Mouse (Mus musculus): ENCODE data around the gene Cd8a. TPM values are rescaled to one million over a fixed set of nuclear protein-coding genes. Genes with fewer than 3 reads are reported as not detected.

Cd8a gene
- total and polyA plus RNA-seq, 2 experiments from 2014 or later = not detected

DNA sequence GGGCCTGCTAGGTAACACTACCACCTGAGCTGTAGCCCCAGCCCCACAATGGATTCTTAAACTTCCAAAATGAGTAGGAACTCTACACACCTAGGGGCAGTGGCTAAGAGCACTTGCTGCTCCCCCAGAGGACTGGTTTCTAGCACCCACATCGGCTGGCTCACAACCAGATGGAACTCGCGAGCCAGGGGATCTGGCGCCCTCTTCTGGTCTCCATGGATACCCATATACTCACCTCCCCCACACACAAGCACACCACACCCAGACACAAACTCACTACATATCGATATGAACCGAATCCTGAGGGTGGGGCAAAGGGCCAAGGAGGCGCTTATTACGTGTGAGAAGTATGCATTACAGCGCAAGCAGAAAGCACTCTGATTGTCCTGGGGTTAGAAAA lies 25.2 kb upstream of the Cd8a start:
- Histone ChIP-seq H3K27ac (ENCODE audit: low read depth, low read length) (no peak overlapping the region), H3K9me3 (ENCODE audit: low read length) (no peaks in the 10 kb centered on the region), H3K4me3 (ENCODE audit: low read depth, low read length) (no peak overlapping the region), H3K9ac (replicated peaks; ENCODE audit: low read length, poor library complexity, severe bottlenecking) (no peak overlapping the region), H3K4me2 (ENCODE audit: low read depth, low read length, poor library complexity, severe bottlenecking) (no peak overlapping the region), H3K4me1 (ENCODE audit: insufficient read depth, low read length) (no peaks in the 10 kb centered on the region), H3K27me3 (ENCODE audit: insufficient read depth, low read length) (no peaks in the 10 kb centered on the region), H3K36me3 (ENCODE audit: insufficient read depth, low read length) (no peaks in the 10 kb centered on the region)
- DNase-seq (ENCODE audit: low spot score) = no peak
- TF ChIP-seq CTCF (IDR thresholded peaks at IDR 0.05) = no peak
- no peak for ATAC-seq (ENCODE audit: low FRiP score)
- WGBS = 97% methylated on average over 9 of the region's 9 CpGs

GRCm38 (mm10) chr6:71351201-71351600 lies 22.0 kb upstream of the Cd8a start:
- WGBS = 94% methylated on average over 3 of the region's 3 CpGs
- no peak for TF ChIP-seq CTCF (IDR thresholded peaks at IDR 0.05)
- DNase-seq (ENCODE audit: low spot score) = no peak
- H3K4me1 ChIP-seq (ENCODE audit: insufficient read depth, low read length) = no peaks in the 10 kb centered on the region
- H3K27ac ChIP-seq (ENCODE audit: low read depth, low read length) = no peak overlapping the region
- no peak overlapping the region for H3K4me3 ChIP-seq (ENCODE audit: low read depth, low read length)
- no peak overlapping the region for H3K9ac ChIP-seq (replicated peaks; ENCODE audit: low read length, poor library complexity, severe bottlenecking)
- no peaks in the 10 kb centered on the region for H3K27me3 ChIP-seq (ENCODE audit: insufficient read depth, low read length)
- ATAC-seq (ENCODE audit: low FRiP score) = no peak
- H3K36me3 ChIP-seq (ENCODE audit: insufficient read depth, low read length) = no peaks in the 10 kb centered on the region
- H3K4me2 ChIP-seq (ENCODE audit: low read depth, low read length, poor library complexity, severe bottlenecking) = no peak overlapping the region
- H3K9me3 ChIP-seq (ENCODE audit: low read length) = no peaks in the 10 kb centered on the region

DNA sequence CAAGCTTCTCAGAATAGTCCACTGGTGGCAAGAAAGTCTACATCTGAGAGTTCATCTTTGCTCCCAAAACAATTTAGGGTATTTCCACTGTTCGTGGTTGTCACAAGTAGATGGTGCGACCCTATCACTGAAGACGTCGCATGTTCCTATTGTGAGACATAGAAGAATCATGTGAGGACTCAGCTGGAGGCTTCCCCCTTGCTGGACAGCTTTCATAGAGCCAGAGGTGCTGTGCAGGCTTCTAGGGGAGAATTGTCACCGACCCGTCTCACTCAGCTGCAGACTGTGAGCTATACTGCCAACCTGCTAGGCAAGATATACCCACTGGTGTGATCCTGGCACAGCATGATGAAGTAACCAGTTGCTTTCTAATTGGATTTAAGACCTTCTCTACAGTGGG lies 21.0 kb upstream of the Cd8a start:
- no peaks in the 10 kb centered on the region for H3K4me1 ChIP-seq (ENCODE audit: insufficient read depth, low read length)
- no peak overlapping the region for H3K4me2 ChIP-seq (ENCODE audit: low read depth, low read length, poor library complexity, severe bottlenecking)
- DNase-seq (ENCODE audit: low spot score) (no peak), ATAC-seq (ENCODE audit: low FRiP score) (no peak)
- no peak overlapping the region for H3K27ac ChIP-seq (ENCODE audit: low read depth, low read length)
- no peaks in the 10 kb centered on the region for H3K27me3 ChIP-seq (ENCODE audit: insufficient read depth, low read length)
- H3K9ac ChIP-seq (replicated peaks; ENCODE audit: low read length, poor library complexity, severe bottlenecking) = no peak overlapping the region
- no peaks in the 10 kb centered on the region for H3K36me3 ChIP-seq (ENCODE audit: insufficient read depth, low read length)
- no peak for TF ChIP-seq CTCF (IDR thresholded peaks at IDR 0.05)
- 95% methylated on average over 6 of the region's 6 CpGs for WGBS
- no peaks in the 10 kb centered on the region for H3K9me3 ChIP-seq (ENCODE audit: low read length)
- no peak overlapping the region for H3K4me3 ChIP-seq (ENCODE audit: low read depth, low read length)

DNA sequence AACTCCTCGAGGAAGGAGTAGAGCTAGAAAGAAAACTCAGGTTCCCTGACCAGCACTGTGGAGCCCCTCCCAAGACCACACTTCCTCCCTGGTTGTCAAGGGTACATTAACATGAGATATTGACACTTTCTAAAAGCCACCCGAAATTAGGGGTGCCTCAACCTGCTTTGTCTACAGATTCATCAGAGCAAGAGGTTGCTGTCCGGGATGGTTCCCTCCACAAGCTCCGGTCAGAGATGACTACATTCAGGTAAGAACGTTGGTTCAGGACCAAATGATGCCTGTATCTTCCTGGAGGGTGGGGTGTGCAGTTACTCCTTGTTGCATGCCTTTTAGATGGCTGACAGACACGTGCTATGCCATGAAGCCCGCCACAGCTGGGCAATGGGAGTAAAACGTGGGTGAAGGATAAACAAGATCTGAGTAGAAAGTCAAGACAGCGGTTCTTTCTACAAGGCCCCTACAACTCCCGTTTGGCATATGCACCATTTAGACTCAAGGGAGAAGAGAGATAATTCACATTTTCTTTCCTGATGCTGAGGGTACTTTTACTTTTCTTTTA lies 20.3 kb upstream of the Cd8a start:
- Histone ChIP-seq H3K36me3 (ENCODE audit: insufficient read depth, low read length) (no peaks in the 10 kb centered on the region), H3K9ac (replicated peaks; ENCODE audit: low read length, poor library complexity, severe bottlenecking) (no peak overlapping the region), H3K27ac (ENCODE audit: low read depth, low read length) (no peak overlapping the region), H3K4me1 (ENCODE audit: insufficient read depth, low read length) (no peaks in the 10 kb centered on the region), H3K4me2 (ENCODE audit: low read depth, low read length, poor library complexity, severe bottlenecking) (no peak overlapping the region), H3K27me3 (ENCODE audit: insufficient read depth, low read length) (no peaks in the 10 kb centered on the region), H3K4me3 (ENCODE audit: low read depth, low read length) (no peak overlapping the region), H3K9me3 (ENCODE audit: low read length) (no peaks in the 10 kb centered on the region)
- no peak for TF ChIP-seq CTCF (IDR thresholded peaks at IDR 0.05)
- DNase-seq (ENCODE audit: low spot score) = no peak
- 86% methylated on average over 10 of the region's 10 CpGs for WGBS
- no peak for ATAC-seq (ENCODE audit: low FRiP score)

DNA sequence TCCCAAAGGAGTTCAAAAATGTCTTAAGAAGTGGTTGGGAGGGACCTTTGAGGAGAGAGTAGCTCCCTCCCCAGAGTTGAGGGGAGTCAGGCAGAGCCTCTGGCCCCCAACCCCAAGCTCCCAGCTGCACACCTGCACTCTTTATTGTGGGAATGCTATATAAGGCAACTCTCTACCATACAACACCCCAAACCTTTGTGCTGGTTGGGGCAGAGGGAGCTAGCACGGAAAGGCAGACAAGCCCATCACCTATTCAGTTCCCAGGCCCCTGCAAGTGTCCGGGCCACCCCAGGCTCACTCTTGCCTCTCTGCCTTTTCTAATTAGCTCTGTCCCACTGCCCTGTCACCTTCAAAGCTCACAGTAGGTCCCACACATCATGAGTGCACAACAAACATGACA lies 19.5 kb upstream of the Cd8a start:
- H3K4me2 ChIP-seq (ENCODE audit: low read depth, low read length, poor library complexity, severe bottlenecking) = no peak overlapping the region
- no peak overlapping the region for H3K27ac ChIP-seq (ENCODE audit: low read depth, low read length)
- no peak for ATAC-seq (ENCODE audit: low FRiP score)

DNA sequence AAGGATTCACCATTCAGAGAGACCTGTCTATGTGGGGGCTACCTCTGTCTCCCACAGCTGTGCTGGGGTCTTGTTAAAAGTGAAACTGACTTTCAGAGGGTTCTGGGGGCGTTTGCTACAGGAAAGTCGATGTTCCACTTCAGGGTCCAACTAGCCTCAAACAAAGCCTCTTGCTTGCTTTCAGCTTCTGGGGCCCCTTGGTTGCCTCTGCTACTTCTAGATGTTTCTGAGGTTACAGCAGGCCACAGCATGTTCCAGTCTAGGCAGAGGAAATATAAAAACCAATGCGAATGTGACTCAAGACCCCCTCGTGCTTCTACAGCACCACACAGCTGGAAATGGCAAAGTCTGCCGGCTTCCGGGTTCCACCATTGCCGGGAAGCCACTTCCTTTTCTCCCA lies 15.7 kb upstream of the Cd8a start:
- ATAC-seq (ENCODE audit: low FRiP score) (no peak), DNase-seq (ENCODE audit: low spot score) (no peak)
- no peaks in the 10 kb centered on the region for H3K36me3 ChIP-seq (ENCODE audit: insufficient read depth, low read length)
- 92% methylated on average over 7 of the region's 7 CpGs for WGBS
- H3K4me1 ChIP-seq (ENCODE audit: insufficient read depth, low read length) = no peaks in the 10 kb centered on the region
- no peaks in the 10 kb centered on the region for H3K27me3 ChIP-seq (ENCODE audit: insufficient read depth, low read length)
- no peak for TF ChIP-seq CTCF (IDR thresholded peaks at IDR 0.05)
- no peak overlapping the region for H3K4me3 ChIP-seq (ENCODE audit: low read depth, low read length)
- H3K4me2 ChIP-seq (ENCODE audit: low read depth, low read length, poor library complexity, severe bottlenecking) = no peak overlapping the region
- H3K27ac ChIP-seq (ENCODE audit: low read depth, low read length) = no peak overlapping the region
- no peak overlapping the region for H3K9ac ChIP-seq (replicated peaks; ENCODE audit: low read length, poor library complexity, severe bottlenecking)
- no peaks in the 10 kb centered on the region for H3K9me3 ChIP-seq (ENCODE audit: low read length)

More for the DNA sequence above, 19.5 kb upstream of the Cd8a start:
- Histone ChIP-seq H3K9ac (replicated peaks; ENCODE audit: low read length, poor library complexity, severe bottlenecking) (no peak overlapping the region), H3K36me3 (ENCODE audit: insufficient read depth, low read length) (no peaks in the 10 kb centered on the region), H3K4me3 (ENCODE audit: low read depth, low read length) (no peak overlapping the region), H3K4me1 (ENCODE audit: insufficient read depth, low read length) (no peaks in the 10 kb centered on the region), H3K27me3 (ENCODE audit: insufficient read depth, low read length) (no peaks in the 10 kb centered on the region), H3K9me3 (ENCODE audit: low read length) (no peaks in the 10 kb centered on the region)
- TF ChIP-seq CTCF (IDR thresholded peaks at IDR 0.05) = no peak
- no peak for DNase-seq (ENCODE audit: low spot score)
- WGBS = 94% methylated on average over 2 of the region's 2 CpGs
